Mouse (Mus musculus) E14TG2a.4 (cell line): ENCODE results near the gene Ehd3.

Experiments used
- CTCF ChIP-seq: conservative IDR thresholded peaks from 2 replicates; pipeline ENCODE4 v1.5.1; 2014; ENCODE audit warnings: low read length
- NANOG ChIP-seq: IDR thresholded peaks from 2 replicates; pipeline ENCODE4 v1.6.1; 2014; ENCODE audit warnings: borderline replicate concordance, low read length, mixed read lengths

DNA sequence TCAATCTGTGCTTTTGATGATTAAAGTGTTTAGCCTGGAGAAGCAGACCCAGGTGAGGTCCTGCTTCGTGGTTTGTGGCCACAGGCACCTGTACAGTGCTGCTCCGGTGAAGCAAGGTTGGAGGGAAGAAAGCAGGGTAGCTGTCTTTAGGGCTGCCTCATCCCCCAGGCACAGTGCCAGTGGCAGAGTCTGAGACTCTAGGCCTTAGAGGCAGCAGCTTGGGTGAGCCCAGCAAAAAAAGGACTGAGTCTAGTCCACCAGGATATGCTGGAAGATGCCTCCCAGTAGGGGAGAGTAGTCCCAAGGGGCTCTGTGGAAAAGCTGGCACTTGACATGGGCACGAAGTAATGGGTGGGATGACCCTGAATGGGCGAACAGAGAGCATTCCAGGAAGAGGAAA lies 15.0 kb downstream of the Ehd3 start:
- TF ChIP-seq CTCF (no peak), NANOG (no peak)
